Mouse (Mus musculus) limb, embryonic 11.5 days (tissue): ENCODE measurements around the gene Wrb. TPM values are rescaled to one million over a fixed set of nuclear protein-coding genes. Genes with fewer than 3 reads are reported as not detected.
A peak's percentile ranks its signal among the peaks of the same experiment; 100 is the strongest.

ENCODE experiments used
- ATAC-seq: fragments of 200-750 bp; cut with Nextera tagmentation; 2 replicates; pipeline ENCODE4 v1.8.0; 2017; ENCODE audit warnings: low read depth; ENCODE audit not compliant: insufficient number of reproducible peaks, low FRiP score, low TSS enrichment
- DNase-seq: peaks from one replicate; pipeline ENCODE4 v3.0.0-alpha.2; 2015; ENCODE audit warnings: low spot score
- H3K27ac ChIP-seq: fragments of 300-500 bp; sonication (generic); replicated peaks from 2 replicates; pipeline ENCODE4 v1.5.1; 2014; ENCODE audit warnings: low read depth, mild to moderate bottlenecking, low read length
- H3K27me3 ChIP-seq: fragments of 300-500 bp; sonication (generic); 2 replicates; pipeline ENCODE4 v1.6.1; 2014; ENCODE audit warnings: mild to moderate bottlenecking, low read length, mixed read lengths; ENCODE audit not compliant: control insufficient read depth, insufficient read depth
- H3K36me3 ChIP-seq: fragments of 300-500 bp; sonication (generic); 2 replicates; pipeline ENCODE4 v1.6.1; 2014; ENCODE audit warnings: mild to moderate bottlenecking, low read length, moderate library complexity, mixed read lengths; ENCODE audit not compliant: control insufficient read depth, insufficient read depth
- H3K4me1 ChIP-seq: fragments of 300-500 bp; sonication (generic); 2 replicates; pipeline ENCODE4 v1.6.1; 2014; ENCODE audit warnings: low read length, mixed read lengths; ENCODE audit not compliant: control insufficient read depth, insufficient read depth
- H3K4me2 ChIP-seq: fragments of 300-500 bp; sonication (generic); 2 replicates; pipeline ENCODE4 v1.6.1; 2014; ENCODE audit warnings: low read depth, mild to moderate bottlenecking, moderate library complexity; ENCODE audit not compliant: severe bottlenecking
- H3K4me3 ChIP-seq: fragments of 300-500 bp; sonication (generic); 2 replicates; pipeline ENCODE4 v1.5.1; 2014; ENCODE audit warnings: low read depth, low read length
- H3K9ac ChIP-seq: fragments of 300-500 bp; sonication (generic); 2 replicates; pipeline ENCODE4 v1.6.1; 2014; ENCODE audit warnings: mild to moderate bottlenecking, low read length
- H3K9me3 ChIP-seq: fragments of 300-500 bp; sonication (generic); 2 replicates; pipeline ENCODE4 v1.6.1; 2016; ENCODE audit warnings: low read length; ENCODE audit not compliant: control insufficient read depth
- WGBS: fragments of 180-500 bp; shearing (Covaris S2); extraction: QIAGEN DNeasy Blood & Tissue Kit; methylation state at CpG from one replicate; pipeline ENCODE4 v1.1.7; 2014; 5-methylcytosine and 5-hydroxymethylcytosine counted together
- polyA plus RNA-seq: library from polyadenylated mRNA; unstranded; fragments of >200 nt; fragmentation: Nextera tagmentation; extraction: Ambion mirVana; gene quantifications from 2 replicates; pipeline ENCODE4 v1.2.1, GENCODE M21; 2014

The Wrb gene
- polyA plus RNA-seq, 1 experiment from 2014 or later: 75.7 TPM

DNA sequence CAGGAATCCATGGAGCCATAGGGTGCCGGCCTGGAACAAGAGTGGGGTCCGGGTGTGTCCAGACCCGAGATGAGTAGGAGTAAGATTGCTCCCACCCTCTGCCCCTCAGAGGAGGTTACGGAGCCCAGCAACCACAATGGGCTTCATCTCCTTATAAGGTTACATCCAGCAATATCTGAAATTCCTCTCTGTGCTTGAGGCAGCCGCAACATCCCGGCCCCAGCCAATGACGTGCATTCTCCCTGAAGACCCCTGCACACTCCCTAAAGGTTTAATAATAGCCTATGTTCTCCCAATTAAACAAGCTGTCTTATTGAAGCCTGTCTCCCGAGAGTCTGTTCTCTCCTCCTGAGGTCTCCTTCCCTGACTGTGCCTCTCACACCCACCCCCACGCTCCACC lies 4.1 kb downstream of the Wrb start:
- H3K4me3 ChIP-seq: no peak overlapping the region
- no peak overlapping the region for H3K27ac ChIP-seq

DNA sequence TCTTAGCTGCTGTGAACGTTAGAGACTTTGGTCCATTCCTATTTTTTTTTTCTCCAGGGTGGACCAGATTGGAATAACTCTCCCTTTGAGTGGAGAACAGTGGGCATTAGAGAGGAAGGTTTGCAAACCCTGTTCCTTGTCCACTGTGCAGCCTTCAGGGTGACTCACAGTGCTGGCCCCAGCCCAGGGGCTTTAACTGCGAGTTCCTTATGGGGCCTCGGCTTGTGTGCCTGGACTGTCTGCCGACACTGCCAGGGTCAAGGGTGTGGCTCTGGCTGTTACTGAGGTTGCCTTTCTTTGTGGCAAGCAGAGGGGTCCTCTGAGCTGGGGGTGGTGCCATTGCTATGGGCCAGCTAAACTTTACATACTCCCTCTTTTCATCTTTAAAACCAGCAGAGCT lies 5.8 kb downstream of the Wrb start:
- H3K27ac ChIP-seq: no peak overlapping the region

More for the DNA sequence above, 4.1 kb downstream of the Wrb start:
- ATAC-seq: no peak
- DNase-seq: no peak
- no peak overlapping the region for H3K4me2 ChIP-seq
- H3K9me3 ChIP-seq: no peaks in the 10 kb centered on the region
- 80% methylated on average over 9 of the region's 9 CpGs for WGBS
- no peak overlapping the region for H3K9ac ChIP-seq
- no peaks in the 10 kb centered on the region for H3K27me3 ChIP-seq
- peaks cover 5% of the 10 kb centered on the region for H3K4me1 ChIP-seq
- 0 out of 2 replicates have a peak, but pooled peaks cover 2% of the 10 kb centered on the region for H3K36me3 ChIP-seq

GRCm38 (mm10) chr16:96151551-96151950 lies 6.3 kb downstream of the Wrb start:
- no peaks in the 10 kb centered on the region for H3K4me1 ChIP-seq
- no peaks in the 10 kb centered on the region for H3K27me3 ChIP-seq
- no peaks in the 10 kb centered on the region for H3K9me3 ChIP-seq
- no peak overlapping the region for H3K9ac ChIP-seq
- 0 out of 2 replicates have a peak, but pooled peaks cover 2% of the 10 kb centered on the region for H3K36me3 ChIP-seq
- peak; percentile 28; the same call in 1 of the 2 replicates for ATAC-seq
- no peak overlapping the region for H3K4me3 ChIP-seq
- H3K27ac ChIP-seq: no peak overlapping the region
- DNase-seq: peak; percentile 88
- WGBS: 21% methylated on average over 9 of the region's 9 CpGs
- H3K4me2 ChIP-seq: no peak overlapping the region

More for the DNA sequence above, 5.8 kb downstream of the Wrb start:
- no peaks in the 10 kb centered on the region for H3K27me3 ChIP-seq
- no peak overlapping the region for H3K4me2 ChIP-seq
- peaks cover 2% of the 10 kb centered on the region for H3K4me1 ChIP-seq
- ATAC-seq (no peak), DNase-seq (no peak)
- 72% methylated on average over 4 of the region's 4 CpGs for WGBS
- H3K9ac ChIP-seq: no peak overlapping the region
- no peak overlapping the region for H3K4me3 ChIP-seq
- no peaks in the 10 kb centered on the region for H3K9me3 ChIP-seq
- H3K36me3 ChIP-seq: 0 out of 2 replicates have a peak, but pooled peaks cover 2% of the 10 kb centered on the region

DNA sequence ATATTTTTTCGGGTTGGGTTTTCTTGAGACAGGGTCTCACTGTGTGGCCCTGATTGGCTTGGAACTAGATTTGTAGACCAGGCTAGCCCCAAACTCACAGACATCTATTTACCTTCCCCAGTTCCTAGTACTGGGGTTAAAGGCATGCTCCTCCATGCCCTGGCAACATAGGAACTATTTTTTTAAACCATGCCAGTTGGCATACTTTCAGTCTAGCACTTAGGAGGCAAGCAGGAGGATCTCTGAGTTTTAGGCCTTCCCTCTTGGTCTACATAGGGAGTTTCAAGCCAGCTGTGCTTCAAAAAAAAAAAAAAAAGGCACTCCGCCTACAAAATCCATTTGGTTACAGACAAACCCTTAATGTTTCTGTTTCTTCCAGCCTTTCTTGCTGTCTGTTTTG lies 9.3 kb downstream of the Wrb start:
- no peaks in the 10 kb centered on the region for H3K27me3 ChIP-seq
- WGBS: 96% methylated on average over 2 of the region's 2 CpGs
- no peak for DNase-seq
- no peak for ATAC-seq
- no peak overlapping the region for H3K27ac ChIP-seq
- H3K4me3 ChIP-seq: no peak overlapping the region
- H3K36me3 ChIP-seq: no peaks in the 10 kb centered on the region
- no peaks in the 10 kb centered on the region for H3K9me3 ChIP-seq
- no peak overlapping the region for H3K9ac ChIP-seq
- H3K4me1 ChIP-seq: peaks cover 3% of the 10 kb centered on the region; the same call in 1 of the 2 replicates
- no peak overlapping the region for H3K4me2 ChIP-seq

DNA sequence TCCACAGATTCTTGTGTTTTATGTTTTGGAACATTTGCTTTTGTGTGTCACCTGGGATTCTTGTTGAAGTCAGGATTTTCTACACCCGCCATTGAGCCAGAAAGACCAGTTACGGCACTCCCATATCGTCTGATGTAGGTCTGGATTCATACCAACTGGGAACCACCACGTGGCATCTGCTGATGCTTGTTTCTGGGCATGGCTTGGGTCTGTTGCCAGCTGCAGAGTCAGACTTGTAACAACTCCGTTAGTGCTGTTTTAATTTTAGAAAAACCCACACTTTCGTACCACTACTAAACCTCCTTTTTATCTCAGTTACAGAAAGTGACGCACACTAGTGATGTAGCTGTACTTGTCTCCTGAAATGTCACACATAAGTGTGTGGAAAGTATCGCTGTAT lies 10.8 kb downstream of the Wrb start:
- ATAC-seq: no peak
- no peak overlapping the region for H3K9ac ChIP-seq
- no peak overlapping the region for H3K27ac ChIP-seq
- no peak for DNase-seq
- no peak overlapping the region for H3K4me3 ChIP-seq
- no peak overlapping the region for H3K4me2 ChIP-seq
- H3K36me3 ChIP-seq: no peaks in the 10 kb centered on the region
- no peaks in the 10 kb centered on the region for H3K27me3 ChIP-seq
- peaks cover 3% of the 10 kb centered on the region; the same call in 1 of the 2 replicates for H3K4me1 ChIP-seq
- no peaks in the 10 kb centered on the region for H3K9me3 ChIP-seq
- WGBS: 93% methylated on average over 8 of the region's 8 CpGs

DNA sequence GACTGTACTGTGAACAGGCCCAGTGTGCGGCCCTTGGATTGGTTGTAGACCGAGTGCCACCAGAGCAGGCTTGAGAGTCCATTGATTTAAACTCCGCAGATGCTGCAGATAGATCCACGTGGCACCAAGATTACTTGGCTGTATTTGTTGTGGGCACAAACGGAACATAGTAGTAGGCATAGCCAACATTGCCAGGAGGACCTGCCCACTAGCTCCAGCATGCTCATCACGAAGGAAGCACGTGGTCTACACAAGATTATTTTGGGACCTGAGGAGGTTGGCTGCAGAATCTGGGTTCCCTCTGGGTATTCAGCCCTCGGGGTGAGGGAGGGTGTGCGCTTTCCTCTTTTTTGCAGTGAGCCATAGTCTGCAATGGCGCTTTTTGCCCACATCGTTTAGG lies 12.0 kb downstream of the Wrb start:
- no peaks in the 10 kb centered on the region for H3K27me3 ChIP-seq
- no peaks in the 10 kb centered on the region for H3K36me3 ChIP-seq
- whole genome bisulfite sequencing: 93% methylated on average over 11 of the region's 11 CpGs
- H3K4me2 ChIP-seq: no peak overlapping the region
- no peaks in the 10 kb centered on the region for H3K9me3 ChIP-seq
- H3K27ac ChIP-seq: no peak overlapping the region
- no peak overlapping the region for H3K9ac ChIP-seq
- no peak for ATAC-seq
- DNase-seq: no peak
- no peak overlapping the region for H3K4me3 ChIP-seq
- H3K4me1 ChIP-seq: peaks cover 3% of the 10 kb centered on the region; the same call in 1 of the 2 replicates

DNA sequence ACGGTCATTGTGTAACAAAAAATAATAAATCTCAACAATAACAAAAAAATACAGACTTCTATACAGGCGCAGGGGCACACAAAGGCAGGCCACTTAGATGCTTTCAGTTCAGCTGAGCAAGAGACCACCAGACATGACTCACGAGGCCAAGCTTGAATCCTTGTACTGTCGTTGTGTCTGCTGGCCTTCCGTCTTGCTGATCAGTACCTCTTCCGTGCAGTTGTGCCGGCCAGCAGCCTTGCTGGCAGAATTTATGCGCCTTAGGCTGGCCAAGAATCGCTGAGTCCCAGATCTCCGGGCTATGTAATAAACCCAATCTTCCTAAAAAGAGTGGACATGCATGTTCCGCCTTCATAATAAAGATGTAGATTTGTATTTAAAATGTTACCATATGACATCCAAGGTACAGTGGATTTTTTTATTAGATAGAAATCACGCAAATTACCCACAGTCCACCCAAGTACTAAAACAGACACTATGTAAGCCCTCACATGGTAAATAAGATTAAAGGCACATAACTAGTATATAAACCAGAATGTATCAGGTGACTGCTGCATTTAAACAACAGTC lies 13.4 kb downstream of the Wrb start:
- WGBS: 66% methylated on average over 12 of the region's 12 CpGs
- no peak overlapping the region; the same call in 1 of the 2 replicates for H3K9ac ChIP-seq
- no peaks in the 10 kb centered on the region for H3K36me3 ChIP-seq
- peak overlapping the region; percentile 89 for H3K4me2 ChIP-seq
- H3K27me3 ChIP-seq: no peaks in the 10 kb centered on the region
- peaks cover 3% of the 10 kb centered on the region; the same call in 1 of the 2 replicates for H3K4me1 ChIP-seq
- ATAC-seq (no peak), DNase-seq (peak; percentile 29)
- no peaks in the 10 kb centered on the region for H3K9me3 ChIP-seq
- peak overlapping the region; percentile 45 for H3K4me3 ChIP-seq
- peak overlapping the region; percentile 78; the same call in 1 of the 2 replicates for H3K27ac ChIP-seq

DNA sequence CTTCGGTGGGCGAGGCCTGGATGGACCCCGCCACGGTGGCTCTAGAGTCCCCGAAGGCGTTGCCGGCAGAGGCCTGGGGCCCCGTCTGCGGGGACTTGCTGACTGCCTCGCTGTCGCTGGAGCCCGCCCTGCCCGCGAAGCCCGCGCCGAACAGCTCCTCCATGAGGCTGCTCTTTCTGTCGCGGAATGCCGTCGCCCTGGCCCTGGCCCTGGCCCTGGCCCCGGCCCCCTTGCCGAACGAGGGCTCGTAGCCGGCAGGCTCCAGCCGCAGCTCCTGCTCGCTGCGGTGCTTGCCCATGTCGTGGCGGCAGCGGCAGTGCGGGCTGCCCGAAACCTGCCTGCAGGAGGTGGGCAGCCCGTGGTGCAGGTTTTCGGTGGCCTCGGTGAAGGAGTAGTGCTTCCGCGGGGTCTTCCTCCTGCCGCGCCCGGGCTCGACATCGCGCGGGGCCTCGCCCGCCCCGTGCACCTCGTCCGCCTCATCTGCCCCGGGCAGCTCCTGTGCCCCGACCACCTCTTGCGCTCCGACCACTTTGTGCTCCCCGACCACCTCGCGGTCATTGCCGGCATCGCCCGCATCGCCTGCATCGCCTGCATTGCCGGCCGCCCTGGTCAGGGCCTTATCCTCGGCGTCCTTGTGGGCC lies 14.0 kb downstream of the Wrb start:
- H3K4me2 ChIP-seq: peak overlapping the region; percentile 89
- WGBS: under 1% methylated on average over 64 of the region's 67 CpGs
- H3K9me3 ChIP-seq: no peaks in the 10 kb centered on the region
- H3K36me3 ChIP-seq: no peaks in the 10 kb centered on the region
- H3K4me1 ChIP-seq: peaks cover 3% of the 10 kb centered on the region; the same call in 1 of the 2 replicates
- ATAC-seq: peak; percentile 87
- DNase-seq: peak; percentile 89
- peak overlapping the region; percentile 78 for H3K27ac ChIP-seq
- peak overlapping the region; percentile 85 for H3K9ac ChIP-seq
- H3K4me3 ChIP-seq: peak overlapping the region; percentile 45
- no peaks in the 10 kb centered on the region for H3K27me3 ChIP-seq
